Mouse (Mus musculus): ENCODE measurements around the gene Fzd1. TPM values are rescaled to one million over a fixed set of nuclear protein-coding genes. Genes with fewer than 3 reads are reported as not detected.

Gene Fzd1
- polyA plus RNA-seq, 1 experiment: 1.6 TPM

GRCm38 (mm10) chr5:4735461-4735860 is 22.4 kb downstream of the Fzd1 start:
- H3K9me3 ChIP-seq (replicated peaks; ENCODE audit: control insufficient read depth, insufficient read depth, low read length, poor library complexity, severe bottlenecking): peaks cover 3% of the 10 kb centered on the region; the same call in 1 of the 2 replicates
- no peak overlapping the region for H3K9ac ChIP-seq (ENCODE audit: low read depth, poor library complexity, severe bottlenecking)
- H3K4me3 ChIP-seq (ENCODE audit: low read depth, low read length): no peak overlapping the region
- no peaks in the 10 kb centered on the region for H3K4me1 ChIP-seq (ENCODE audit: control insufficient read depth, insufficient read depth, low read length)
- TF ChIP-seq POLR2A (IDR thresholded peaks at IDR 0.05; ENCODE audit: insufficient read depth, low read length) (no peak), EP300 (IDR thresholded peaks at IDR 0.05; ENCODE audit: insufficient read depth, low read depth, low read length) (no peak), CTCF (IDR thresholded peaks at IDR 0.05; ENCODE audit: low read depth, low read length) (no peak)
- no peaks in the 10 kb centered on the region; the same call in 1 of the 2 replicates for H3K27me3 ChIP-seq (ENCODE audit: control insufficient read depth, insufficient read depth, low read length, poor library complexity, severe bottlenecking)
- no peaks in the 10 kb centered on the region for H3K36me3 ChIP-seq (ENCODE audit: control insufficient read depth, insufficient read depth, low read length, poor library complexity, severe bottlenecking)
- H3K27ac ChIP-seq (ENCODE audit: insufficient read depth, low read length): no peak overlapping the region

GRCm38 (mm10) chr5:4733239-4733638 is 24.6 kb downstream of the Fzd1 start:
- no peaks in the 10 kb centered on the region for H3K4me1 ChIP-seq (ENCODE audit: control insufficient read depth, insufficient read depth, low read length)
- TF ChIP-seq CTCF (IDR thresholded peaks at IDR 0.05; ENCODE audit: low read depth, low read length) (no peak), POLR2A (IDR thresholded peaks at IDR 0.05; ENCODE audit: insufficient read depth, low read length) (no peak), EP300 (IDR thresholded peaks at IDR 0.05; ENCODE audit: insufficient read depth, low read depth, low read length) (no peak)
- peaks cover 3% of the 10 kb centered on the region; the same call in 1 of the 2 replicates for H3K9me3 ChIP-seq (replicated peaks; ENCODE audit: control insufficient read depth, insufficient read depth, low read length, poor library complexity, severe bottlenecking)
- no peak overlapping the region for H3K9ac ChIP-seq (ENCODE audit: low read depth, poor library complexity, severe bottlenecking)
- H3K4me3 ChIP-seq (ENCODE audit: low read depth, low read length): no peak overlapping the region
- no peaks in the 10 kb centered on the region for H3K36me3 ChIP-seq (ENCODE audit: control insufficient read depth, insufficient read depth, low read length, poor library complexity, severe bottlenecking)
- no peaks in the 10 kb centered on the region; the same call in 1 of the 2 replicates for H3K27me3 ChIP-seq (ENCODE audit: control insufficient read depth, insufficient read depth, low read length, poor library complexity, severe bottlenecking)
- no peak overlapping the region for H3K27ac ChIP-seq (ENCODE audit: insufficient read depth, low read length)

- Histone ChIP-seq H3K36me3 (ENCODE audit: control insufficient read depth, insufficient read depth, low read length, poor library complexity, severe bottlenecking) (no peaks in the 10 kb centered on the region), H3K9ac (ENCODE audit: low read depth, poor library complexity, severe bottlenecking) (no peak overlapping the region), H3K4me3 (ENCODE audit: low read depth, low read length) (no peak overlapping the region), H3K27me3 (ENCODE audit: control insufficient read depth, insufficient read depth, low read length, poor library complexity, severe bottlenecking) (no peaks in the 10 kb centered on the region; the same call in 1 of the 2 replicates), H3K4me1 (ENCODE audit: control insufficient read depth, insufficient read depth, low read length) (no peaks in the 10 kb centered on the region), H3K9me3 (replicated peaks; ENCODE audit: control insufficient read depth, insufficient read depth, low read length, poor library complexity, severe bottlenecking) (peaks cover 3% of the 10 kb centered on the region; the same call in 1 of the 2 replicates), H3K27ac (ENCODE audit: insufficient read depth, low read length) (no peak overlapping the region)
- TF ChIP-seq CTCF (IDR thresholded peaks at IDR 0.05; ENCODE audit: low read depth, low read length) (no peak), POLR2A (IDR thresholded peaks at IDR 0.05; ENCODE audit: insufficient read depth, low read length) (no peak), EP300 (IDR thresholded peaks at IDR 0.05; ENCODE audit: insufficient read depth, low read depth, low read length) (no peak)
Observed at GRCm38 (mm10) chr5:4732241-4733229, 25.3 kb downstream of the Fzd1 start.

- Histone ChIP-seq H3K27me3 (ENCODE audit: control insufficient read depth, insufficient read depth, low read length, poor library complexity, severe bottlenecking) (no peaks in the 10 kb centered on the region; the same call in 1 of the 2 replicates), H3K9ac (ENCODE audit: low read depth, poor library complexity, severe bottlenecking) (no peak overlapping the region), H3K4me3 (ENCODE audit: low read depth, low read length) (no peak overlapping the region), H3K27ac (ENCODE audit: insufficient read depth, low read length) (no peak overlapping the region), H3K36me3 (ENCODE audit: control insufficient read depth, insufficient read depth, low read length, poor library complexity, severe bottlenecking) (no peaks in the 10 kb centered on the region), H3K9me3 (replicated peaks; ENCODE audit: control insufficient read depth, insufficient read depth, low read length, poor library complexity, severe bottlenecking) (peaks cover 3% of the 10 kb centered on the region; the same call in 1 of the 2 replicates), H3K4me1 (ENCODE audit: control insufficient read depth, insufficient read depth, low read length) (no peaks in the 10 kb centered on the region)
- no peak for TF ChIP-seq EP300 (IDR thresholded peaks at IDR 0.05; ENCODE audit: insufficient read depth, low read depth, low read length)
- no peak for TF ChIP-seq CTCF (IDR thresholded peaks at IDR 0.05; ENCODE audit: low read depth, low read length)
Observed at GRCm38 (mm10) chr5:4731743-4732215, 26.1 kb downstream of the Fzd1 start.

GRCm38 (mm10) chr5:4731064-4731463 is 26.8 kb downstream of the Fzd1 start:
- no peak overlapping the region for H3K27ac ChIP-seq (ENCODE audit: insufficient read depth, low read length)
- H3K4me1 ChIP-seq (ENCODE audit: control insufficient read depth, insufficient read depth, low read length): no peaks in the 10 kb centered on the region
- H3K4me3 ChIP-seq (ENCODE audit: low read depth, low read length): no peak overlapping the region
- no peaks in the 10 kb centered on the region; the same call in 1 of the 2 replicates for H3K27me3 ChIP-seq (ENCODE audit: control insufficient read depth, insufficient read depth, low read length, poor library complexity, severe bottlenecking)
- no peaks in the 10 kb centered on the region for H3K36me3 ChIP-seq (ENCODE audit: control insufficient read depth, insufficient read depth, low read length, poor library complexity, severe bottlenecking)
- peaks cover 3% of the 10 kb centered on the region; the same call in 1 of the 2 replicates for H3K9me3 ChIP-seq (replicated peaks; ENCODE audit: control insufficient read depth, insufficient read depth, low read length, poor library complexity, severe bottlenecking)
- TF ChIP-seq POLR2A (IDR thresholded peaks at IDR 0.05; ENCODE audit: insufficient read depth, low read length): no peak
- no peak for TF ChIP-seq CTCF (IDR thresholded peaks at IDR 0.05; ENCODE audit: low read depth, low read length)
- no peak for TF ChIP-seq EP300 (IDR thresholded peaks at IDR 0.05; ENCODE audit: insufficient read depth, low read depth, low read length)
- H3K9ac ChIP-seq (ENCODE audit: low read depth, poor library complexity, severe bottlenecking): no peak overlapping the region
